Mouse (Mus musculus) kidney, postnatal 10 days (tissue): ENCODE measurements at regions not wholly inside any gene's neighbourhood (a gene's known extent, or its start where the extent isn't known, plus 50 kb on each side); places are given as distances from the start of the nearest gene placed in this dataset.
"Not testable (repeated sequence)": the region's sequence is repeated elsewhere in the genome, so short reads cannot be mapped to it uniquely, and the experiment has no call there.

Experiments
- DNase-seq: peaks from one replicate; pipeline ENCODE4 v3.0.0; 2021; ENCODE audit warnings: mixed read lengths

DNA sequence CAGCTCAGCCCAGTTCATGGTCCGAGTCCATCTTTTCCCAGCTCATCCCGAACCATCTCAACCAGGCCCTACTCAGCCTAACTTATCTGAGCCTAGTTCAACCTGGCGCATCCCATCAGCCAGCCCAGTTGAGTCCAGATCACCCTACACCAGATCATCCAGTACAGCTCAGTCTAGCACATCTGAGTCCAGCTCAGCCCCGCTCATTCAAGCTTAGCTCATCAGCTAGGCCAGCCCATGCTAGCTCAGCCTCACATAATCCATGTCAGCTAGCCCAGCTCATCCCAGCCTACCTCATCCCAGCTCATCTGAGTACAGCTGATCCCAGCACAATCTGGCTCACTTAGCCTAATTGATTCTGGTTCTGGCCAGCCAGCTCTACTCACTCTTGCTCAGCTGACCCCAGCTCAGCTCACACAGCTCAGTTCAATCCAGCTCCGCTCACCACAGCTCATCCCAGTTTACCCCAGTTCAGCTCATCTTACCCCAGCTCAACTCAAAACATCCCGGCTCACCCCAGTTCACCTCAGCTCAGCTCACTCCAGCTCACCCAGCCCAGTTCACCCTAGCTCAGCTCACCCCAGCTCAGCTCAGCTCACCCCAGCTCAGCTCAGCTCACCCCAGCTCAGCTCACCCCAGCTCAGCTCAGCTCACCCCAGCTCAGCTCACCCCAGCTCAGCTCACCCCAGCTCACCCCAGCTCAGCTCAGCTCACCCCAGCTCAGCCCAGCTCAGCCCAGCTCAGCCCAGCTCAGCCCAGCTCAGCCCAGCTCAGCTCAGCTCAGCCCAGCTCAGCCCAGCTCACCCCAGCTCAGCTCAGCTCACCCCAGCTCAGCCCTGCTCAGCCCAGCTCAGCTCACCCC, 65.3 kb upstream of the Adam6b start:
- no peak for DNase-seq

DNA sequence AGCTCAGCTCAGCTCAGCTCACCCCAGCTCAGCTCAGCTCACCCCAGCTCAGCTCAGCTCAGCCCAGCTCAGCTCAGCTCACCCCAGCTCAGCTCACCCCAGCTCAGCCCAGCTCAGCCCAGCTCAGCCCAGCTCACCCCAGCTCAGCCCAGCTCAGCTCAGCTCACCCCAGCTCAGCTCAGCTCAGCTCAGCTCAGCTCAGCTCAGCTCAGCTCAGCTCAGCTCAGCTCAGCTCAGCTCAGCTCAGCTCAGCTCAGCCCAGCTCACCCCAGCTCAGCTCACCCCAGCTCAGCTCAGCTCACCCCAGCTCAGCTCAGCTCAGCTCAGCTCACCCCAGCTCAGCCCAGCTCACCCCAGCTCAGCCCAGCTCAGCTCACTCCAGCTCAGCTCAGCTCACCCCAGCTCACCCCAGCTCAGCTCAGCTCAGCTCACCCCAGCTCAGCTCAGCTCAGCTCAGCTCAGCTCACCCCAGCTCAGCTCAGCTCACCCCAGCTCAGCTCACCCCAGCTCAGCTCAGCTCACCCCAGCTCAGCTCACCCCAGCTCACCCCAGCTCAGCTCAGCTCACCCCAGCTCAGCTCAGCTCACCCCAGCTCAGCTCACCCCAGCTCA, 64.6 kb upstream of the Adam6b start:
- DNase-seq: not testable (repeated sequence)

- DNase-seq: no peak
Observed at GRCm38 (mm10) chr12:113425209-113426070, 63.9 kb upstream of the Adam6b start.

GRCm38 (mm10) chr12:113426636-113427035, 62.7 kb upstream of the Adam6b start:
- DNase-seq: no peak

- DNase-seq: no peak
Observed at GRCm38 (mm10) chr12:113427339-113427738, 62.0 kb upstream of the Adam6b start.

GRCm38 (mm10) chr12:113428461-113428860, 60.9 kb upstream of the Adam6b start:
- DNase-seq: no peak

GRCm38 (mm10) chr12:113428901-113429300, 60.4 kb upstream of the Adam6b start:
- no peak for DNase-seq

- no peak for DNase-seq
Observed at GRCm38 (mm10) chr12:113430340-113430739, 59.0 kb upstream of the Adam6b start.
